Mouse (Mus musculus): ENCODE results near the gene Upk3a.

Gene Upk3a

GRCm38 (mm10) chr15:85016951-85017664, at the start of gene Upk3a:
Gene Upk3a (plus strand): TSS chr15:85017141.
- DNase-seq (ENCODE audit: low spot score in 2 of 2), result peak; percentile 20 to 28

- DNase-seq (ENCODE audit: low spot score in 2 of 2), result no peak
Measured at GRCm38 (mm10) chr15:84968534-84968933, 48.4 kb upstream of the Upk3a start.

- no peak for DNase-seq (ENCODE audit: low spot score in 2 of 2)
Measured at GRCm38 (mm10) chr15:84972860-84973543, 43.9 kb upstream of the Upk3a start.

GRCm38 (mm10) chr15:84973544-84973871, 43.4 kb upstream of the Upk3a start:
- no peak for DNase-seq (ENCODE audit: low spot score in 2 of 2)

- DNase-seq (ENCODE audit: low spot score in 2 of 2), result no peak
Measured at GRCm38 (mm10) chr15:84975729-84976128, 41.2 kb upstream of the Upk3a start.

GRCm38 (mm10) chr15:84981609-84982313, 35.2 kb upstream of the Upk3a start:
- no peak for DNase-seq (ENCODE audit: low spot score in 2 of 2)

GRCm38 (mm10) chr15:84982888-84983287, 34.1 kb upstream of the Upk3a start:
- no peak for DNase-seq (ENCODE audit: low spot score in 2 of 2)

GRCm38 (mm10) chr15:84983721-84984120, 33.2 kb upstream of the Upk3a start:
- DNase-seq (ENCODE audit: low spot score in 2 of 2), result no peak

- DNase-seq (ENCODE audit: low spot score in 2 of 2), result no peak
Measured at GRCm38 (mm10) chr15:84985516-84986160, 31.3 kb upstream of the Upk3a start.

- no peak for DNase-seq (ENCODE audit: low spot score in 2 of 2)
Measured at GRCm38 (mm10) chr15:84986171-84987019, 30.5 kb upstream of the Upk3a start.

- DNase-seq (ENCODE audit: low spot score in 2 of 2), result peak; percentile 25 to 30
Measured at GRCm38 (mm10) chr15:84987020-84987815, 29.7 kb upstream of the Upk3a start.

- DNase-seq (ENCODE audit: low spot score in 2 of 2), result peak; percentile 89 to 92
Measured at GRCm38 (mm10) chr15:84987874-84988825, 28.8 kb upstream of the Upk3a start, which contains the start of gene 5031439G07Rik. Gene 5031439G07Rik (minus strand): TSS chr15:84988551.

GRCm38 (mm10) chr15:84989098-84989497, 27.8 kb upstream of the Upk3a start:
- no peak for DNase-seq (ENCODE audit: low spot score in 2 of 2)

GRCm38 (mm10) chr15:84989771-84990170, 27.2 kb upstream of the Upk3a start:
- no peak for DNase-seq (ENCODE audit: low spot score in 2 of 2)

- DNase-seq (ENCODE audit: low spot score in 2 of 2), result no peak
Measured at GRCm38 (mm10) chr15:84994498-84994897, 22.4 kb upstream of the Upk3a start.

- no peak for DNase-seq (ENCODE audit: low spot score in 2 of 2)
Measured at GRCm38 (mm10) chr15:84995041-84995440, 21.9 kb upstream of the Upk3a start.

GRCm38 (mm10) chr15:84995967-84996366, 21.0 kb upstream of the Upk3a start:
- peak; percentile 19 to 73 for DNase-seq (ENCODE audit: low spot score in 2 of 2)

GRCm38 (mm10) chr15:84997768-84998454, 19.0 kb upstream of the Upk3a start:
- no peak for DNase-seq (ENCODE audit: low spot score in 2 of 2)

- DNase-seq (ENCODE audit: low spot score in 2 of 2), result no peak
Measured at GRCm38 (mm10) chr15:84999911-85000310, 17.0 kb upstream of the Upk3a start.
